Mouse (Mus musculus) CH12.LX (cell line): ENCODE measurements at regions not wholly inside any gene's neighbourhood (a gene's known extent, or its start where the extent isn't known, plus 50 kb on each side); places are given as distances from the start of the nearest gene placed in this dataset.

Experiments used
- CHD2 ChIP-seq: IDR thresholded peaks from 2 replicates; pipeline ENCODE4 v1.6.1; 2011; ENCODE audit warnings: low read length, improper control_type of control experiment
- CTCF ChIP-seq, 2 experiments: IDR thresholded peaks in 1 of 2; conservative IDR thresholded peaks in 1 of 2; 2 replicates each; pipeline ENCODE4 v1.5.1; 2011 to 2012; ENCODE audit warnings: low read depth in 2 of 2, low read length in 2 of 2, improper control_type of control experiment in 1 of 2, inconsistent platforms in 1 of 2, mild to moderate bottlenecking in 1 of 2, moderate library complexity in 1 of 2
- EP300 ChIP-seq: IDR thresholded peaks from 2 replicates; pipeline ENCODE4 v1.6.1; 2011; ENCODE audit warnings: low read length, improper control_type of control experiment
- USF1 ChIP-seq: IDR thresholded peaks from 2 replicates; pipeline ENCODE4 v1.6.1; 2014; ENCODE audit warnings: low read depth, mild to moderate bottlenecking, inconsistent platforms, low read length, improper control_type of control experiment

DNA sequence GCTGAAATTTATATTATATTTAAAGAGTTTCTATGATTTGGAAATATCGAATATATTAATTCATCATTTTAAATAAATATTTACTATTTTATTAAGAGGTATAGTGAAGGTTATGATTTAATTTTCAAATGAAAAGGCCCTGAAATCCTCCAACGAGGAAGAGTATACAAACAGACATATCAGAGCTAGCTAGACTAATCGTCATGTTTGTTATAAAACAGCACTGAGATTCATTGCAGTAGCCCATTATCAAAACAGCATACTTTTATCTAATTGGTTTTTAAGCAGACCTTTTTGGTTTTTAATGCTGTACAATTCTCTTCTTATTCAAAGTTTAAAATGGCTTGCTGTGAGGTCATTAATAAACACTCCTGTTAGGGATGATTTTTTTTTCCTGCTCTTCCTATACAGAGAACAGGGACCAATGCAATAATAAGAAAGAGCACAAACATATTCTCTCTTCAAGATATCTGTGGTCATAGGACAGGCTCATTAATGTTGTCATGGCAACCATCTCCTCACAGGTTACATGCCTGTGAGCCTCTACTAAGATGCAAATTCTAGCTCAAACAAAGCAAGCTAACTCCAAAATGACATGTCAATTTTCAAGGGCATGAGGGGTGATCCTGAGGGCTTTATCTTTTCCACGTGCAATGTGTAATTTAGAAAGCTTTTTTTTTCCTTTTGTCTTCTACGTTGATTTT lies 378.1 kb upstream of the Lcorl start:
- TF ChIP-seq CHD2, result no peak
- TF ChIP-seq EP300, result no peak
- no peak for TF ChIP-seq CTCF (conservative IDR thresholded peaks at IDR 0.05 in 1 of 2, IDR thresholded peaks at IDR 0.05 in 1 of 2; ENCODE audit: low read depth in 2 of 2, low read length in 2 of 2)
- no peak for TF ChIP-seq USF1
